Mouse (Mus musculus): Measurements from ENCODE around the gene Dync1i2. TPM values are rescaled to one million over a fixed set of nuclear protein-coding genes. Genes with fewer than 3 reads are reported as not detected.

The Dync1i2 gene
- 190 and 199 TPM in 2 replicates for polyA plus RNA-seq (2015; fragmentation: Nextera tagmentation; extraction: Ambion mirVana)

DNA sequence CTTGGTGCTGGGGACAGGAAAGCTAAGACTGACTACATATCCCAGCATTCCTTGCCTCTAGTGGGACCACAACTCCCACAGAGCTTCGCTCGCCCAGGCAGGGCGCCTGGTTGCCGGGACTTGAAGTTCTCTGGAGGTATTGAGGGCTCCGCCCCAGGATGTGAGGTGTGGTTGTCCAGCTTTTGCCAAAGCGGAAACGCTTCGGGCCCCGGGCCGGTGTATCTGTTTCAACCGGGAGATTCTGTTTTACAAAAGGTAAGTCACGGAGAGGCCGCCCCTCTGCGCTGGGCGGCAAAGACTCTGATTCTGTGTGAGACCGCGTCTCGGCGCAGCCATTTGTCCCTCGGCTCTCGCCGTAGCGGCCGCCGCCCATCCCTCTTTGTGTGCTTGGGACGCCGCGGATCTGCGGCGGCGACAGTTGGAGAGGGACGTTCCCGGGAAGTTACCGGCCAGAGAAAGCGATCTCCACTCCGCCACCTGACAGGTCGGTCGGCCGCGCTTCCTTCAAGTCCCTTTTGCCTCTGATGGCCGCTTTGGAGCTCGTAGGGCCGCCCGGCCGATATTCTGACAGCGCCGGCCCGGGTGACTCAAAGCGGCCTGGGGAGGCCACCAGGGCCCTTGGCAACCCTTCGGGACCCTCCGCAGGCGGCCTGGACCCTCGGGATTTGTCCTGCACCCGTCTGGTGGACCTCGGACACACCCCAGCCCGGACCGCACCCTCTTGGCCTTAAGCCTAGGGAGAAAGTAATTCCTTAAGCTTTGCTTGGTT is at the start of gene Dync1i2:
Gene Dync1i2, plus strand, starts transcription at position 116 of the 769 bp plus-strand sequence.
- Histone ChIP-seq H3K9me3 (replicated peaks; ENCODE audit: control insufficient read depth, low read length, poor library complexity, severe bottlenecking) (no peaks in the 10 kb centered on the region), H3K27ac (ENCODE audit: low read length) (peak within 1 kb of the TSS; percentile 91), H3K4me2 (ENCODE audit: low read length) (peak within 1 kb of the TSS; percentile 68), H3K4me3 (ENCODE audit: low read depth, low read length) (peak within 1 kb of the TSS; percentile 81), H3K27me3 (ENCODE audit: control insufficient read depth, insufficient read depth, low read depth, low read length) (no peaks in the 10 kb centered on the region), H3K9ac (ENCODE audit: low read depth, low read length) (peak within 1 kb of the TSS; percentile 90), H3K4me1 (ENCODE audit: control insufficient read depth, insufficient read depth, low read length) (peaks cover 11% of the 10 kb centered on the region), H3K36me3 (ENCODE audit: control insufficient read depth, insufficient read depth, low read length) (peaks cover 2% of the 10 kb centered on the region; the same call in 1 of the 2 replicates)
- ATAC-seq, result peak; percentile 99
- under 1% methylated on average over 57 of the region's 57 CpGs for WGBS

DNA sequence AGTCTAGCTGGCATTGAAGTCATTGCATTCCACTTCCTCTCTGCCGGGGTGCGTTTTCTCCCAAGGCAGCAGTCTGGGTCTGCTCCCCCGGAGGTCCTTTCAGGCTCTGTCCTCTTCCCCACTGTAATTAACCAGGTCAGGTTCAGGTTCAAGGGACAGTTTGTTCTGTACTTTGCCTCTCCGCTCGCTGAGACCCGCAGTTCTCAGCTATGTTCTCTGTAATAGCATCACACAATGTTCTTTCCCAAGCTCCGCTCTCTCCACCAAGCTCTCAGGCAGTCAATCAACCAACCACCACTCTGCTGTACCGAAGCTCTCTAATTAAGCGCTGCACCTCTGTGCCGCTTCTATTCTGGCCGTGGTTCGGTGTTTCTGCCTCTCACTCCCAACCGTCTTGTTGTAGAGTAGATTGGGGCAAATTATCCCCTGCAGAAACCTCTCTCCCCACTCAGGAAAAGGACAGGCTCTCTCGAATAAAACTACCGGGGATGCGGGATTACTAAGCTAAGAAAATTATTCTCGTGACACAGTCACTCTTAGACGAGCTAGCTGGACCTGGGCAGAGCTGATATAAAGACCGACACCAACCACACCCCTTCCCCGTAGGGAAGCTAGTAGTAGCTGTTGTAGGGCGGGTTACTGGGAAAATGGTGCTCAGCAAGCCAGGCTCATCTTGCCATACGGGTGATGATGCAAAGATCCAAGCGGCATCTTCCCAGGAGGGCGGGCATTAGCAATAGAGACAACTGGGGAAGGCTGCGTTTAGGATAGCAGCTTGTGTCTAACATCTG is 48.5 kb upstream of the Dync1i2 start:
- no peaks in the 10 kb centered on the region for H3K9me3 ChIP-seq (replicated peaks; ENCODE audit: control insufficient read depth, low read length, poor library complexity, severe bottlenecking)
- ATAC-seq, result no peak
- WGBS, result 80% methylated on average over 25 of the region's 25 CpGs
- H3K4me1 ChIP-seq (ENCODE audit: control insufficient read depth, insufficient read depth, low read length), result peaks cover 15% of the 10 kb centered on the region
- H3K27me3 ChIP-seq (ENCODE audit: control insufficient read depth, insufficient read depth, low read depth, low read length), result no peaks in the 10 kb centered on the region
- no peak overlapping the region for H3K4me3 ChIP-seq (ENCODE audit: low read depth, low read length)
- H3K27ac ChIP-seq (ENCODE audit: low read length), result no peak overlapping the region
- no peak overlapping the region for H3K4me2 ChIP-seq (ENCODE audit: low read length)
- no peak overlapping the region for H3K9ac ChIP-seq (ENCODE audit: low read depth, low read length)
- H3K36me3 ChIP-seq (ENCODE audit: control insufficient read depth, insufficient read depth, low read length), result no peaks in the 10 kb centered on the region

GRCm38 (mm10) chr2:71167211-71167610 is 44.3 kb upstream of the Dync1i2 start:
- H3K36me3 ChIP-seq (ENCODE audit: control insufficient read depth, insufficient read depth, low read length), result no peaks in the 10 kb centered on the region
- no peak for ATAC-seq
- no peak overlapping the region for H3K27ac ChIP-seq (ENCODE audit: low read length)
- H3K4me2 ChIP-seq (ENCODE audit: low read length), result no peak overlapping the region
- H3K9ac ChIP-seq (ENCODE audit: low read depth, low read length), result no peak overlapping the region
- no peaks in the 10 kb centered on the region for H3K27me3 ChIP-seq (ENCODE audit: control insufficient read depth, insufficient read depth, low read depth, low read length)
- H3K4me3 ChIP-seq (ENCODE audit: low read depth, low read length), result no peak overlapping the region
- 85% methylated on average over 4 of the region's 4 CpGs for WGBS
- H3K9me3 ChIP-seq (replicated peaks; ENCODE audit: control insufficient read depth, low read length, poor library complexity, severe bottlenecking), result no peaks in the 10 kb centered on the region
- H3K4me1 ChIP-seq (ENCODE audit: control insufficient read depth, insufficient read depth, low read length), result peaks cover 8% of the 10 kb centered on the region

GRCm38 (mm10) chr2:71168461-71169021 is 43.0 kb upstream of the Dync1i2 start:
- Histone ChIP-seq H3K4me2 (ENCODE audit: low read length) (0 out of 2 replicates have a peak overlapping the region, but pooled peaks have one; percentile 14), H3K9ac (ENCODE audit: low read depth, low read length) (no peak overlapping the region), H3K36me3 (ENCODE audit: control insufficient read depth, insufficient read depth, low read length) (no peaks in the 10 kb centered on the region), H3K4me3 (ENCODE audit: low read depth, low read length) (no peak overlapping the region), H3K4me1 (ENCODE audit: control insufficient read depth, insufficient read depth, low read length) (peaks cover 8% of the 10 kb centered on the region), H3K27me3 (ENCODE audit: control insufficient read depth, insufficient read depth, low read depth, low read length) (no peaks in the 10 kb centered on the region), H3K9me3 (replicated peaks; ENCODE audit: control insufficient read depth, low read length, poor library complexity, severe bottlenecking) (no peaks in the 10 kb centered on the region), H3K27ac (ENCODE audit: low read length) (no peak overlapping the region)
- 13% methylated on average over 10 of the region's 10 CpGs for WGBS
- ATAC-seq, result no peak

- Histone ChIP-seq H3K27me3 (ENCODE audit: control insufficient read depth, insufficient read depth, low read depth, low read length) (no peaks in the 10 kb centered on the region), H3K27ac (ENCODE audit: low read length) (no peak overlapping the region), H3K4me1 (ENCODE audit: control insufficient read depth, insufficient read depth, low read length) (peaks cover 7% of the 10 kb centered on the region), H3K4me2 (ENCODE audit: low read length) (no peak overlapping the region), H3K9me3 (replicated peaks; ENCODE audit: control insufficient read depth, low read length, poor library complexity, severe bottlenecking) (no peaks in the 10 kb centered on the region; the same call in 1 of the 2 replicates), H3K9ac (ENCODE audit: low read depth, low read length) (no peak overlapping the region), H3K4me3 (ENCODE audit: low read depth, low read length) (no peak overlapping the region), H3K36me3 (ENCODE audit: control insufficient read depth, insufficient read depth, low read length) (no peaks in the 10 kb centered on the region)
- 47% methylated on average over 3 of the region's 3 CpGs for WGBS
- ATAC-seq, result no peak
Observed at GRCm38 (mm10) chr2:71173031-71173430, 38.5 kb upstream of the Dync1i2 start.

DNA sequence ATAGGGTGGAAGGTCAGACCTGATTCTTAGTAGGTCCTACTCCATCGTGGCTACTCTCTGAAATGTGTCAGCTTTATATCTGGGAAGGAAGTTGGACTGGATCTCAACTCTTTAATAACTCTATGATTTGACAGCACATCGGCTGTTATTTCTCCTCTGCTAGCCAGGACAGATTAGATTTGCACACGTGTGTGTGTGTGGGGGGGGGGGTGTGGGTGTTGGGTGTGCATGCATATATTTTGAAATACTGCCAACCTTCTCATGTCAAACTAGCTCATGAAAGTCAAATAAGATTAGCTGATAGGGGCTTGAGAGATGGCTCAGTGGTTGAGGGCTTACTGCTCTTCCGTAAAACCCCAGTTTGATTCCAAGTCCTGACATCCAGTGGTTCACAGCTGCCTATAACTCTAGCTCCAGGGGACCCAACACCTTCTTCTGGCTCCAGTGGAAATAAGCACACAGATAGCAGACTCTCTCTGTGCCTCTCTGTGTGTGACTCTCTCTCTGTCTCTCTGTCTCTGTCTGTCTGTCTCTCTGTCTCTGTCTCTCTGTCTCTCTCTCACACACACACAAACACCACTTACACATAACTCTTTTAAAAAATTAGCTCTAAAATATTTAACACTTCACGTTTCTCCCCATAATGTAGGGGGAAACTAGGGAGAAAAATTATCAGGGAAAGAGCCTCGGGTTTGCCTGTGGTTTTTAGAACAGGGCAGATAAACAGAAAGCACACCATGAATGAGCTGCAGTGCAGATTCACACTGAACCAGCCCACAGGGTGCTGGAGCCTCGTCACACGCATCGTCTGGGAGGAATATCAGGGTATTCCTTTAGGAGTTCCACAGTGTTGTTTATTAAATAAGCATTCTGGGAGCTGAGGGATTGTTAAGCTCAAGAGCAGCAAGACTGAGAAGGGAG is 34.9 kb upstream of the Dync1i2 start:
- no peak for ATAC-seq
- Histone ChIP-seq H3K4me2 (ENCODE audit: low read length) (no peak overlapping the region), H3K4me3 (ENCODE audit: low read depth, low read length) (no peak overlapping the region), H3K9me3 (replicated peaks; ENCODE audit: control insufficient read depth, low read length, poor library complexity, severe bottlenecking) (peaks cover 6% of the 10 kb centered on the region), H3K9ac (ENCODE audit: low read depth, low read length) (no peak overlapping the region), H3K36me3 (ENCODE audit: control insufficient read depth, insufficient read depth, low read length) (no peaks in the 10 kb centered on the region), H3K4me1 (ENCODE audit: control insufficient read depth, insufficient read depth, low read length) (no peaks in the 10 kb centered on the region), H3K27me3 (ENCODE audit: control insufficient read depth, insufficient read depth, low read depth, low read length) (no peaks in the 10 kb centered on the region), H3K27ac (ENCODE audit: low read length) (no peak overlapping the region)
- 62% methylated on average over 9 of the region's 9 CpGs for WGBS

DNA sequence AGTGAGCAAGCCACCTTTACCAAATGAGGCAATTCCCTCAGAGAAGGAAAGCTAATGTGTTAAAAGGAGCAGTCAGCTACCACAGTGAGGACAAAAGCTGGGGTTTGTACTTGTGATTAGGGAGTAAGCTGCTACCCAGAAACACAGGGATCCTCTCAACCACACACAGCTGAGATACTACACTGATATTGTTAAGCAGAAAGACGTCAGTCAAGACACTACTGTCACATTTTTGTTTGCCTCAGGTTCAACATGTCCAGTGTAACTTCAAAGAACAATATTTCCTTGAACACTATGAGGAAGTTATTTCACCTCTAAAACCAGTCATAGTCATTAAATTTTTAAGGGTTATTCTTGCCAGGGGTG is 34.3 kb upstream of the Dync1i2 start:
- Histone ChIP-seq H3K36me3 (ENCODE audit: control insufficient read depth, insufficient read depth, low read length) (no peaks in the 10 kb centered on the region), H3K27ac (ENCODE audit: low read length) (no peak overlapping the region), H3K27me3 (ENCODE audit: control insufficient read depth, insufficient read depth, low read depth, low read length) (no peaks in the 10 kb centered on the region), H3K9ac (ENCODE audit: low read depth, low read length) (no peak overlapping the region), H3K4me2 (ENCODE audit: low read length) (no peak overlapping the region), H3K4me3 (ENCODE audit: low read depth, low read length) (no peak overlapping the region), H3K4me1 (ENCODE audit: control insufficient read depth, insufficient read depth, low read length) (no peaks in the 10 kb centered on the region), H3K9me3 (replicated peaks; ENCODE audit: control insufficient read depth, low read length, poor library complexity, severe bottlenecking) (peaks cover 6% of the 10 kb centered on the region)
- no peak for ATAC-seq
- WGBS, result 88% methylated on average over 1 of the region's 1 CpGs

- no peak overlapping the region for H3K27ac ChIP-seq (ENCODE audit: low read length)
- no peak for ATAC-seq
- 100% methylated on average over 1 of the region's 1 CpGs for WGBS
Observed at GRCm38 (mm10) chr2:71177760-71178159, 33.7 kb upstream of the Dync1i2 start.

More at GRCm38 (mm10) chr2:71177760-71178159, 33.7 kb upstream of the Dync1i2 start:
- Histone ChIP-seq H3K36me3 (ENCODE audit: control insufficient read depth, insufficient read depth, low read length) (no peaks in the 10 kb centered on the region), H3K4me3 (ENCODE audit: low read depth, low read length) (no peak overlapping the region), H3K4me2 (ENCODE audit: low read length) (no peak overlapping the region), H3K9me3 (replicated peaks; ENCODE audit: control insufficient read depth, low read length, poor library complexity, severe bottlenecking) (peaks cover 6% of the 10 kb centered on the region), H3K4me1 (ENCODE audit: control insufficient read depth, insufficient read depth, low read length) (no peaks in the 10 kb centered on the region), H3K9ac (ENCODE audit: low read depth, low read length) (no peak overlapping the region), H3K27me3 (ENCODE audit: control insufficient read depth, insufficient read depth, low read depth, low read length) (no peaks in the 10 kb centered on the region)

Data from midbrain, embryonic 16.5 days (tissue).